Mouse (Mus musculus) stomach, postnatal 0 days (tissue): Measurements from ENCODE around the gene Dazap1.

ENCODE experiments used
- CTCF ChIP-seq: IDR thresholded peaks from 2 replicates; pipeline ENCODE4 v1.5.1; 2016; ENCODE audit warnings: antibody characterized with exemption, low read depth, mild to moderate bottlenecking, moderate library complexity
- EP300 ChIP-seq: optimal IDR thresholded peaks from 2 replicates; pipeline ENCODE3; 2016; ENCODE audit warnings: antibody characterized with exemption

DNA sequence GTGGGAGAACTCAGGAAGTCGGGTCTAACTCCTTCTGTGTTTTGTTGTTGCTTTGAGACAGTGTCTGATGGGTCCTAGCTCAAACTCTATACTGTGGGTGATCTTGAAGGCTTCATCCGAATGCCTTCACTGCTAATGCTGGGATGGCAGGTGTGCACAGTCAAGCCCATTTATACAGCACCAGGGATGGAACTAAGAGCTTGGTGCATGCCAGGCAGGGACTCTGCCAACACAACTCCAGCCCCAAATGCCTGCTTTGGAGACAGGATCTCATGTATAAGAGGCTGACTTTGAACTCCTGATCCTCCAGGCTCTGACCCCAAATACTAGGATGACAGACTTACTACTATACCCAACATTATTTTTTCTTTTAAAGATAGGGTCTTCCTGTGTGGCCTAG, 11.2 kb upstream of the Dazap1 start:
- no peak for TF ChIP-seq CTCF
- no peak for TF ChIP-seq EP300
